Mouse (Mus musculus): ENCODE results near the gene Cep164.
"Not testable (repeated sequence)": the region's sequence is repeated elsewhere in the genome, so short reads cannot be mapped to it uniquely, and the experiment has no call there.

The Cep164 gene

GRCm38 (mm10) chr9:45828291-45828963 lies at the start of gene Cep164:
Gene Cep164 (minus strand): TSS chr9:45828691.
- peak; percentile 94 for DNase-seq

GRCm38 (mm10) chr9:45877928-45878327 lies 49.4 kb upstream of the Cep164 start:
- no peak for DNase-seq

- no peak for DNase-seq
Observed at GRCm38 (mm10) chr9:45870265-45870664, 41.8 kb upstream of the Cep164 start.

- DNase-seq, result no peak
Observed at GRCm38 (mm10) chr9:45869181-45869580, 40.7 kb upstream of the Cep164 start.

GRCm38 (mm10) chr9:45861813-45862212 lies 33.3 kb upstream of the Cep164 start:
- DNase-seq, result no peak

- DNase-seq, result no peak
Observed at GRCm38 (mm10) chr9:45859364-45859763, 30.9 kb upstream of the Cep164 start.

- no peak for DNase-seq
Observed at GRCm38 (mm10) chr9:45854136-45854535, 25.6 kb upstream of the Cep164 start.

- no peak for DNase-seq
Observed at GRCm38 (mm10) chr9:45853695-45854094, 25.2 kb upstream of the Cep164 start.

GRCm38 (mm10) chr9:45851776-45852175 lies 23.3 kb upstream of the Cep164 start:
- DNase-seq, result no peak

- no peak for DNase-seq
Observed at GRCm38 (mm10) chr9:45851330-45851729, 22.8 kb upstream of the Cep164 start.

- DNase-seq, result no peak
Observed at GRCm38 (mm10) chr9:45850528-45851155, 22.2 kb upstream of the Cep164 start.

GRCm38 (mm10) chr9:45849528-45850408 lies 21.3 kb upstream of the Cep164 start:
- DNase-seq, result no peak

- DNase-seq, result no peak
Observed at GRCm38 (mm10) chr9:45846891-45847460, 18.5 kb upstream of the Cep164 start.

- not testable (repeated sequence) for DNase-seq
Observed at GRCm38 (mm10) chr9:45846176-45846575, 17.7 kb upstream of the Cep164 start.

GRCm38 (mm10) chr9:45845541-45845940 lies 17.1 kb upstream of the Cep164 start:
- no peak for DNase-seq

- DNase-seq, result no peak
Observed at GRCm38 (mm10) chr9:45843780-45844179, 15.3 kb upstream of the Cep164 start.

GRCm38 (mm10) chr9:45843007-45843406 lies 14.5 kb upstream of the Cep164 start:
- no peak for DNase-seq

GRCm38 (mm10) chr9:45841458-45841857 lies 13.0 kb upstream of the Cep164 start:
- no peak for DNase-seq

GRCm38 (mm10) chr9:45840331-45840730 lies 11.8 kb upstream of the Cep164 start:
- no peak for DNase-seq

GRCm38 (mm10) chr9:45839982-45840300 lies 11.4 kb upstream of the Cep164 start:
- no peak for DNase-seq

- DNase-seq, result peak; percentile 28
Observed at GRCm38 (mm10) chr9:45839139-45839981, 10.9 kb upstream of the Cep164 start.

GRCm38 (mm10) chr9:45838434-45839138 lies 10.1 kb upstream of the Cep164 start, which contains the start of gene Bace1:
Gene Bace1 (plus strand): TSS chr9:45838580.
- peak; percentile 94 for DNase-seq
